Comparison of ENCODE assay signal across 34 mouse cellular contexts in the genomic region with DNA sequence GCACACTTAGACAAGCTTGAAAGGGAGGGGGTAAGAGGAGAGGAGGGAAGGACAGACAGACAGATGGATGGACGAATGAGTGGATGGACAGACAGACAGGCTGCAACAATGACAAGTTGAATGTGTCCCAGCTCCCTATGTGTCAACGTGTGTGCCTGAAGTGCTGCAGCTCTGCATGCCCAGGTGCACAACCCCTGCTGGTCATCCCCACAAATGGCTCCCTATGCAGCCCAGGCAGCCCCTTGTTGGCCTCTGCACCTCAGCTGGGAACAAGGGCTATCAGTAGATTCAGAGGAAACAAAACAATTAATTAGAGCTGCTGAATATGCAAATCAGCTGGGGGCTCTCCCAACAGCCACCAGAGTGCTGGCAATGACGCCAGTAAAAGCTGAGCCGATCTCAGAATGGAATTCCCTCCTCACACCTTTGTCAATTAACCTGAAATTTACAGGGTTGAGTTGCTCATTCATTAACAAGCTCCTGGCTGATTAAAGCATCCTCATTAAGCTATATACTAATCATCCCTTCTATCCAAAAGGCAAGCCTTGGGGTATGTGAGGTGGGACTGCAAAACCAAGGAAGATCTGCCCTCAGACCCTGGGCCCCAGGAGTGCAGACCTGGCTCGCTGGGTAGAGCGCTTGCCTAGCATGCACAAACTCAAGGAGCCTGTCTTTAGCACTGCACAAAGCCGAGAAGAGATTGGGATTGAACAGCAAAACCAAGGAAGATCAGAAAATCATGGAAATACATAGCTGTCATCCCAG. TPM values are rescaled to one million over a fixed set of nuclear protein-coding genes. Genes with fewer than 3 reads are reported as not detected.
DNase-seq lines count a peak whose midpoint lies in the region; ATAC-seq and TF ChIP-seq lines count a peak whose summit lies in the region.
"Had no signal": no experiment of that assay in that cellular context is flagged by ENCODE, and none has a peak within 500 bp of the region (broad histone marks: within the 10 kb centered on the region; RNA-seq: fewer than 3 reads in every experiment).

No protein-coding gene starts in this region.

- no peaks in the 10 kb centered on the region for H3K79me2 ChIP-seq in MEL (ENCODE audit: control insufficient read depth, insufficient read depth, low read length, poor library complexity)

- no peak for TF ChIP-seq CTCF in MEL (IDR thresholded peaks at IDR 0.05 in 2 of 3, conservative IDR thresholded peaks at IDR 0.05 in 1 of 3; ENCODE audit: control insufficient read depth in 1 of 3, insufficient read depth in 1 of 3, low read depth in 2 of 3, low read length in 3 of 3, poor library complexity in 1 of 3, severe bottlenecking in 1 of 3)
- TF ChIP-seq CTCF in forebrain, postnatal 0 days (IDR thresholded peaks at IDR 0.05; ENCODE audit: low read depth): no peak

- H3K36me3 ChIP-seq in hindbrain, embryonic 15.5 days: no peaks in the 10 kb centered on the region
- no peaks in the 10 kb centered on the region for H3K36me3 ChIP-seq in hindbrain, embryonic 11.5 days (ENCODE audit: control insufficient read depth, insufficient read depth, low read length)
- H3K36me3 ChIP-seq in MEL (ENCODE audit: control insufficient read depth in 1 of 2, insufficient read depth in 2 of 2, low read length in 2 of 2): peaks cover 0 to 8% of the 10 kb centered on the region in 2 experiments; a peak in 2 of 4 replicates
- no peaks in the 10 kb centered on the region for H3K36me3 ChIP-seq in forebrain, postnatal 0 days (ENCODE audit: insufficient read depth)
- H3K36me3 ChIP-seq: embryonic facial prominence, embryonic 10.5 days; G1E; limb, embryonic 12.5 days had no signal

- no peak for TF ChIP-seq POLR2A in MEL (IDR thresholded peaks at IDR 0.05; ENCODE audit: control insufficient read depth in 1 of 2, insufficient read depth in 1 of 2, low read depth in 1 of 2, low read length in 2 of 2, poor library complexity in 1 of 2)

- no peaks in the 10 kb centered on the region for H3K27me3 ChIP-seq in hindbrain, embryonic 15.5 days
- no peaks in the 10 kb centered on the region for H3K27me3 ChIP-seq in hindbrain, embryonic 11.5 days (ENCODE audit: control insufficient read depth, insufficient read depth, low read length)
- H3K27me3 ChIP-seq in MEL (ENCODE audit: control insufficient read depth in 1 of 2, insufficient read depth in 2 of 2, low read length in 2 of 2): peaks cover 3 to 5% of the 10 kb centered on the region in 2 experiments; a peak in 3 of 4 replicates
- H3K27me3 ChIP-seq in forebrain, postnatal 0 days (ENCODE audit: insufficient read depth, low read length): no peaks in the 10 kb centered on the region

- H3K9me3 ChIP-seq in hindbrain, embryonic 15.5 days: no peaks in the 10 kb centered on the region
- no peaks in the 10 kb centered on the region for H3K9me3 ChIP-seq in hindbrain, embryonic 11.5 days (ENCODE audit: control insufficient read depth, low read length)
- no peaks in the 10 kb centered on the region for H3K9me3 ChIP-seq in MEL (replicated peaks; ENCODE audit: insufficient read depth, low read length)
- no peaks in the 10 kb centered on the region for H3K9me3 ChIP-seq in forebrain, postnatal 0 days (ENCODE audit: low read length)
- H3K9me3 ChIP-seq: embryonic facial prominence, embryonic 10.5 days; G1E; limb, embryonic 12.5 days had no signal

- H3K4me2 ChIP-seq in hindbrain, embryonic 15.5 days: no peak overlapping the region
- H3K4me2 ChIP-seq in hindbrain, embryonic 11.5 days (replicated peaks; ENCODE audit: low read depth, low read length): no peak overlapping the region
- no peak overlapping the region for H3K4me2 ChIP-seq in forebrain, postnatal 0 days (ENCODE audit: low read depth)
- H3K4me2 ChIP-seq: limb, embryonic 12.5 days; liver, embryonic 11.5 days; midbrain, embryonic 11.5 days had no signal

- TF ChIP-seq RAD21 in MEL (IDR thresholded peaks at IDR 0.05; ENCODE audit: low read depth, low read length): no peak

- DNase-seq in hindbrain, embryonic 11.5 days (ENCODE audit: low spot score): no peak
- no peak for DNase-seq in MEL (ENCODE audit: low read depth, low spot score)
- DNase-seq in forebrain, postnatal 0 days: no peak
- DNase-seq in layer of hippocampus, adult 8-10 months (ENCODE audit: low spot score in 2 of 2): no peak
- DNase-seq in gastrocnemius, postnatal 10 days: no peak
- DNase-seq in thymus, postnatal 10 days (ENCODE audit: low spot score in 2 of 2): no peak
- DNase-seq: adrenal gland, adult 8-10 months; B cell, adult 2 months; cerebellum, adult 9-10 months; gastrocnemius, postnatal 36 days; kidney, adult 2 months; liver, postnatal 0 days; right cerebral cortex, postnatal 14 days had no signal

- ATAC-seq in hindbrain, embryonic 15.5 days (ENCODE audit: low FRiP score, low read depth): 0 out of 2 replicates have a peak, but pooled peaks have one; percentile 14
- ATAC-seq in hindbrain, embryonic 11.5 days (ENCODE audit: low FRiP score): no peak
- ATAC-seq in forebrain, postnatal 0 days: peak; percentile 25; the same call in 1 of the 2 replicates
- ATAC-seq: activated CD4-positive, CD25-positive, alpha-beta regulatory T cell, adult 4 months; liver, postnatal 0 days; lung, postnatal 0 days had no signal

- H3K4me1 ChIP-seq in hindbrain, embryonic 15.5 days (replicated peaks): peaks cover 3% of the 10 kb centered on the region
- H3K4me1 ChIP-seq in hindbrain, embryonic 11.5 days (replicated peaks; ENCODE audit: control insufficient read depth, insufficient read depth, low read length): no peaks in the 10 kb centered on the region
- H3K4me1 ChIP-seq in MEL (ENCODE audit: control insufficient read depth in 1 of 2, insufficient read depth in 2 of 2, low read length in 2 of 2): peaks cover 6 to 11% of the 10 kb centered on the region in 2 experiments
- H3K4me1 ChIP-seq in brown adipose tissue, adult 24 weeks (ENCODE audit: control insufficient read depth, insufficient read depth, insufficient read length, low read length): peaks cover 16% of the 10 kb centered on the region
- peaks cover 4% of the 10 kb centered on the region; the same call in 1 of the 2 replicates for H3K4me1 ChIP-seq in forebrain, postnatal 0 days (ENCODE audit: insufficient read depth)
- H3K4me1 ChIP-seq: embryonic facial prominence, embryonic 10.5 days; limb, embryonic 12.5 days had no signal

- 43% methylated on average over 7 of the region's 7 CpGs for WGBS in hindbrain, embryonic 15.5 days
- 46% methylated on average over 7 of the region's 7 CpGs for WGBS in hindbrain, embryonic 11.5 days
- 34% methylated on average over 7 of the region's 7 CpGs for WGBS in forebrain, postnatal 0 days

- no peak for TF ChIP-seq EP300 in MEL (IDR thresholded peaks at IDR 0.05; ENCODE audit: low read depth in 1 of 2, low read length in 2 of 2)

- no peak overlapping the region for H3K27ac ChIP-seq in hindbrain, embryonic 15.5 days (replicated peaks)
- H3K27ac ChIP-seq in hindbrain, embryonic 11.5 days (ENCODE audit: low read depth, low read length): no peak overlapping the region
- no peak overlapping the region for H3K27ac ChIP-seq in MEL (ENCODE audit: control insufficient read depth, low read depth, low read length)
- H3K27ac ChIP-seq in brown adipose tissue, adult 24 weeks (replicated peaks; ENCODE audit: low read depth, low read length): 0 out of 2 replicates have a peak overlapping the region, but pooled peaks have one; percentile 0
- H3K27ac ChIP-seq in forebrain, postnatal 0 days (ENCODE audit: low read depth, low read length): no peak overlapping the region
- H3K27ac ChIP-seq: embryonic facial prominence, embryonic 10.5 days; limb, embryonic 12.5 days; macrophage had no signal

- H3K4me3 ChIP-seq in hindbrain, embryonic 15.5 days: no peak overlapping the region
- H3K4me3 ChIP-seq in hindbrain, embryonic 11.5 days (ENCODE audit: low read depth, low read length): no peak overlapping the region
- H3K4me3 ChIP-seq in MEL (ENCODE audit: control insufficient read depth in 1 of 2, insufficient read depth in 1 of 2, low read depth in 2 of 2, low read length in 2 of 2): no peak overlapping the region
- H3K4me3 ChIP-seq in brown adipose tissue, adult 24 weeks (ENCODE audit: insufficient read depth, low read depth, low read length): no peak overlapping the region
- H3K4me3 ChIP-seq in forebrain, postnatal 0 days (ENCODE audit: low read depth, low read length): no peak overlapping the region
- H3K4me3 ChIP-seq: embryonic facial prominence, embryonic 10.5 days; limb, embryonic 12.5 days had no signal

- H3K9ac ChIP-seq in hindbrain, embryonic 15.5 days: no peak overlapping the region
- H3K9ac ChIP-seq in hindbrain, embryonic 11.5 days (ENCODE audit: low read depth, low read length): no peak overlapping the region
- no peak overlapping the region for H3K9ac ChIP-seq in MEL (ENCODE audit: control insufficient read depth, low read depth, low read length, poor library complexity, severe bottlenecking)
- H3K9ac ChIP-seq in forebrain, postnatal 0 days: no peak overlapping the region
- H3K9ac ChIP-seq: limb, embryonic 12.5 days; liver, postnatal 0 days had no signal

RNA-seq across cellular contexts. Expression of gene Olfm2, which starts 16.2 kb away (rescaled TPM):
- polyA plus RNA-seq in hindbrain, embryonic 15.5 days (2015; fragmentation: Nextera tagmentation; extraction: Ambion mirVana): 199 and 226 TPM in 2 replicates
- 64.4 and 65.1 TPM in 2 replicates for polyA plus RNA-seq in hindbrain, embryonic 11.5 days (2014; fragmentation: Nextera tagmentation; extraction: Ambion mirVana)
- total RNA-seq in MEL (2012; rRNA removed): 0.26 and 0.54 TPM in 2 replicates
- 1 to 10 TPM in 1 of 2 experiments, not detected in 1; 1.9 TPM for polyA plus RNA-seq in MEL (2012; ENCODE audit: insufficient read depth in 1 of 2, insufficient read length in 2 of 2, low read depth in 1 of 2, low replicate concordance in 2 of 2, missing spikeins in 1 of 2)
- 0.63 TPM in 1 of 2 replicates, not detected in the other for polyA plus RNA-seq in brown adipose tissue, adult 24 weeks (2012; ENCODE audit: insufficient read depth, insufficient read length, missing spikeins)
- 251 and 263 TPM in 2 replicates for total RNA-seq in forebrain, postnatal 0 days (2014; rRNA removed)
- polyA plus RNA-seq in forebrain, postnatal 0 days (2015; fragmentation: Nextera tagmentation; extraction: Ambion mirVana): 210 and 249 TPM in 2 replicates
- total RNA-seq in layer of hippocampus, adult 8-10 months (2022): 10 to 100 TPM; 45.9 to 52.3 (median 47.0) TPM
- total RNA-seq in gastrocnemius, postnatal 10 days (2021): under 1 TPM; 0.52 TPM
- total RNA-seq: common myeloid progenitor, adult 5-6 weeks; G1E; neutrophil, adult 5-6 weeks had no signal
- polyA plus RNA-seq: G1E, macrophage had no signal

RNA-seq across cellular contexts. Expression of gene Col5a3, which starts 52.5 kb away (rescaled TPM):
- polyA plus RNA-seq in hindbrain, embryonic 15.5 days (2015; fragmentation: Nextera tagmentation; extraction: Ambion mirVana): 1.1 and 1.2 TPM in 2 replicates
- polyA plus RNA-seq in hindbrain, embryonic 11.5 days (2014; fragmentation: Nextera tagmentation; extraction: Ambion mirVana): 0.32 and 0.66 TPM in 2 replicates
- total RNA-seq in MEL (2012; rRNA removed): 0.07 and 0.08 TPM in 2 replicates
- under 1 TPM in 1 of 2 experiments, not detected in 1; 0.53 TPM for polyA plus RNA-seq in MEL (2012; ENCODE audit: insufficient read depth in 1 of 2, insufficient read length in 2 of 2, low read depth in 1 of 2, low replicate concordance in 2 of 2, missing spikeins in 1 of 2)
- 16.9 and 23.5 TPM in 2 replicates for polyA plus RNA-seq in brown adipose tissue, adult 24 weeks (2012; ENCODE audit: insufficient read depth, insufficient read length, missing spikeins)
- 1.2 and 3.7 TPM in 2 replicates for total RNA-seq in forebrain, postnatal 0 days (2014; rRNA removed)
- polyA plus RNA-seq in forebrain, postnatal 0 days (2015; fragmentation: Nextera tagmentation; extraction: Ambion mirVana): 0.40 TPM in 2 replicates
- total RNA-seq in layer of hippocampus, adult 8-10 months (2022): 1 to 10 TPM; 1.2 to 2.9 (median 2.3) TPM
- total RNA-seq in gastrocnemius, postnatal 10 days (2021): 10 to 100 TPM; 76.7 to 90.9 TPM
- polyA plus RNA-seq: activated CD4-positive, CD25-positive, alpha-beta regulatory T cell, adult 4 months; G1E; macrophage had no signal

RNA-seq across cellular contexts. Expression of gene Rdh8, which starts 55.9 kb away (rescaled TPM):
- not detected in 2 replicates for polyA plus RNA-seq in hindbrain, embryonic 15.5 days (2015; fragmentation: Nextera tagmentation; extraction: Ambion mirVana)
- polyA plus RNA-seq in hindbrain, embryonic 11.5 days (2014; fragmentation: Nextera tagmentation; extraction: Ambion mirVana): not detected in 2 replicates
- total RNA-seq in MEL (2012; rRNA removed): not detected in 2 replicates
- polyA plus RNA-seq in MEL (2012; ENCODE audit: insufficient read depth in 1 of 2, insufficient read length in 2 of 2, low read depth in 1 of 2, low replicate concordance in 2 of 2, missing spikeins in 1 of 2): not detected
- polyA plus RNA-seq in brown adipose tissue, adult 24 weeks (2012; ENCODE audit: insufficient read depth, insufficient read length, missing spikeins): not detected in 2 replicates
- total RNA-seq in forebrain, postnatal 0 days (2014; rRNA removed): not detected in 2 replicates
- not detected in 2 replicates for polyA plus RNA-seq in forebrain, postnatal 0 days (2015; fragmentation: Nextera tagmentation; extraction: Ambion mirVana)
- not detected for total RNA-seq in layer of hippocampus, adult 8-10 months (2022)
- not detected for total RNA-seq in gastrocnemius, postnatal 10 days (2021)
- total RNA-seq: adrenal gland, adult 8-10 months; CH12.LX; common myeloid progenitor, adult 5-6 weeks; G1E; heart, adult 8-10 months; heart, postnatal 25 days; layer of hippocampus, adult 18-20 months; layer of hippocampus, postnatal 25 days; left cerebral cortex, postnatal 10 days; neutrophil, adult 5-6 weeks had no signal
- polyA plus RNA-seq: activated CD4-positive, CD25-positive, alpha-beta regulatory T cell, adult 4 months; embryonic facial prominence, embryonic 10.5 days; G1E; heart, embryonic 14.5 days; intestine, embryonic 14.5 days; kidney, adult 2 months; limb, embryonic 12.5 days; liver, embryonic 11.5 days; liver, postnatal 0 days; lung, postnatal 0 days; macrophage; midbrain, embryonic 11.5 days; thymus, postnatal 0 days had no signal

Comparison
In these comparisons a context has a peak if more than half of its experiments do, and no peak if none do; other contexts are left out.
1. RNA of gene Olfm2, which starts 16.2 kb away (polyA plus RNA-seq): 210 to 249 TPM in forebrain, postnatal 0 days, 199 to 226 TPM in hindbrain, embryonic 15.5 days and 64.4 to 65.1 TPM in hindbrain, embryonic 11.5 days; 1.9 TPM in MEL and 0.63 TPM in brown adipose tissue, adult 24 weeks; every median in the first group is over 10 times any median in the second.